Mouse (Mus musculus) G1E (cell line): ENCODE data around the gene Sun2.
A peak's percentile ranks its signal among the peaks of the same experiment; 100 is the strongest.

ENCODE experiments used
- CTCF ChIP-seq: IDR thresholded peaks from 2 replicates; pipeline ENCODE4 v1.5.1; 2012; ENCODE audit warnings: low read depth, low read length, inconsistent platforms, mixed read lengths
- GATA1 ChIP-seq: IDR thresholded peaks from 2 replicates; pipeline ENCODE4 v1.6.1; 2012; ENCODE audit warnings: borderline replicate concordance, low read length, inconsistent platforms, mixed read lengths
- POLR2AphosphoS5 ChIP-seq: IDR thresholded peaks from 2 replicates; pipeline ENCODE4 v1.6.1; 2012; ENCODE audit warnings: low read depth, low read length, inconsistent platforms; ENCODE audit not compliant: insufficient replicate concordance
- TAL1 ChIP-seq: conservative IDR thresholded peaks from 2 replicates; pipeline ENCODE4 v1.6.1; 2012; ENCODE audit warnings: low read depth, low read length, inconsistent platforms, mixed read lengths

- peak; percentile 97 for TF ChIP-seq CTCF
- TF ChIP-seq GATA1: no peak
- TF ChIP-seq TAL1: no peak
- TF ChIP-seq POLR2AphosphoS5: no peak
These were observed 10.5 kb upstream of the Sun2 start for GRCm38 (mm10) chr15:79752742-79753419.
